Mouse (Mus musculus) adrenal gland, postnatal 4 days (tissue): Measurements from ENCODE around the gene Prnp. TPM values are rescaled to one million over a fixed set of nuclear protein-coding genes. Genes with fewer than 3 reads are reported as not detected.

ENCODE experiments used
- DNase-seq, 2 experiments: peaks; one replicate each; pipeline ENCODE4 v3.0.0; 2021 to 2022; ENCODE audit warnings: low spot score in 2 of 2, mixed read lengths in 2 of 2
- total RNA-seq, 2 experiments: library from RNA; stranded (reverse); gene quantifications; 2 replicates each; pipeline ENCODE4 v1.2.3; 2021

Prnp gene
- total RNA-seq, 2 experiments from 2014 or later: 69.2 to 71.6 TPM

DNA sequence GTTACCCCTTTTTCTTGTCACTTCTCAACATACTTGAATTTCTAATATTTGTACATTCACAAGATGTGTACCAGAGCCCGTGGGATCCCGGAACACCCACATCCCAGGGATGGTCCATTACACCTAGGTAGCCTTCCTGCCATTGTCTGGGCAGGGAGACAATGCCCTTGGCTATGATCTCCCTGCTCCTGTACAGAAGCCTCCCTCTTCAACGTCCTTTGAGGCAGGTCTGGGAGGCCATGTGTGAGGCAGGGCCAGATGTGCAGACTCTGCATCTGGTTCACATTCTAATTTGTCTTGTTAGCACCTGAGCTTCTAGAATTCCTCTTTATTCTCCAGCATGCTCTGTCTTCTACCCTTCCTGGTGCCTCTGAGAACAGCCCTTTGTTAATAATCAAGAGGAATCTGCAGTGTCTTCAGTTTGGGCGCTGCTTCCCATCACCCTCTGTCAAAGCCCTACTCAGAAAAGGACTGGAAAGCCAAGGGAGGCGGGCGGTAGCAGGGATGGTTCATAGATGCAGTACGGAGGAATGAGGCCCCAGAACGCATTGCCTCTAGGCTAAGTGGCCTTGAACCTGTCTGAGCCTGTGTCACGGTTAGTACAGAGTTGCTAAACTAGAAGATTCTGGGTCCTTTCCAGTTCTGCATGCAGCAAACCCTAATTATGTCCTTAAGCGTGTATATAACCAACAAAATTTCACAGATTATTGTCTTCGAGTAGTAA lies 39.4 kb downstream of the Prnp start:
- no peak for DNase-seq

DNA sequence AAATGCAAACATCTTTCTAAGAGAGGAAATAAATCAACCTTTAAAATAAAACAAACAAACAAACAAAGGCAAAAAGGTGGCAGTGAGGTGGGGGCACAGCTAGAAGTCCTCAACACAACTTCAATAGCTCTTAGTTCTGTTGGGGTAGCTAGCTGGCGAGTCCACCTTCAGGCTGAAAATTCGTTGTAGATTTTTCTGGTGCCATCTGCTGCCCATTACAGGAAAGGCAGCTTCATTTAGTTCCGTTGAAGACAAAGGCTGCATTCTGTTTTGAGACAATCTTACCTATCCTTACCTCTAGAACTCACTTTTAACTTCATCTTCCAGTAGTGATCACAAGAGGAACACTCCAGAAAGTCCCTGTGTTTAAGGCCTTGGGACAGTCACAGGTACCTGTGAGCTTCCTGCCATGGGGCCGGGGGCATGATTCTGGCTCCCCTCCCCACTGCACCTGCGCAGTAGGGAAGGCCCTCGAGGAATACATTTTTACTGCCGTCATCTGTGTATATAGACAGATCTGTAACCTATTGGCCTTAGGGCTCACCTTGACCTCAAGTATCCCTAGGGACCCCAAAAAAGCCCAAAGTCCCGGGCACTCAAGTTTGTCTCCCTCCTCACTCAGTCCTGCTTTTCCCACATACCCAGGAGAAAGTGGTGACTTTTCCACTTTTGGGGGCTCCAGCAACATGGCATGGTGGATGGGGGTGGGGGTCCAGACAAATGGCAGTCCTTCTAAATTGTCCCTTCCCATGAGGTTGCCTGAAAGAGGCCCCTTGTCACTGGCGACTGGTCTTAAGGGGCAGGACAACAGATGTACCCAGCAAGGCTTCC lies 40.3 kb downstream of the Prnp start:
- DNase-seq: peak in 1 of 2 experiments; percentile 3

DNA sequence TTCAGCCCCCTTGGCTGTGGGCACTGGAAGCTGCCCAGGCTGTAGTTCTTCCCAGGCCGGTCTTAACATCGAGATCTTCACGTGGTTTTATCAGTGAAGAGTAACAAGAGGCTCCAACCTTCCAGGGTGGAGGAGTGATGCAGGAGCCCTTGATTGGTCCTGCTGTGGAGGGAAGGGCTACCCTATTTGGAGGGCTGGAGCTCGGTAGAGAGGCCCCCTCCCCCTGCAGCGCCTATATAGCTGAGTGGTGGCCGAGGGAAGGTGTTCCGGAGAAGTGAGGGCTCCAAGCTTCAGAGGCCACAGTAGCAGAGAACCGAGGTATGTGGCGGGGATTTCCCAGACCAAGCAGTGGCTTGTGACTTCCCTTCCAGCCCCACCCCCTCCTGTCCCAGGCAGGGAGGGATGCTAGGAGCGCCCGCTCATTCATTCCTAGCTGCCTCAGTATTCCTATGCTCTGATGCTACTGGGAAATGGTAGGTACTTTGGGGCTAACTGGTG lies 40.9 kb downstream of the Prnp start, which contains the start of gene Prnd:
Gene Prnd, plus strand, starts transcription at position 264 of the 498 bp plus-strand sequence.
- DNase-seq: peak in 1 of 2 experiments; percentile 2

- DNase-seq: peak in 1 of 2 experiments; percentile 2
Observed at GRCm38 (mm10) chr2:131952456-131952855, 42.7 kb downstream of the Prnp start.

GRCm38 (mm10) chr2:131952961-131953538 lies 43.3 kb downstream of the Prnp start:
- peak in 1 of 2 experiments; percentile 4 for DNase-seq

DNA sequence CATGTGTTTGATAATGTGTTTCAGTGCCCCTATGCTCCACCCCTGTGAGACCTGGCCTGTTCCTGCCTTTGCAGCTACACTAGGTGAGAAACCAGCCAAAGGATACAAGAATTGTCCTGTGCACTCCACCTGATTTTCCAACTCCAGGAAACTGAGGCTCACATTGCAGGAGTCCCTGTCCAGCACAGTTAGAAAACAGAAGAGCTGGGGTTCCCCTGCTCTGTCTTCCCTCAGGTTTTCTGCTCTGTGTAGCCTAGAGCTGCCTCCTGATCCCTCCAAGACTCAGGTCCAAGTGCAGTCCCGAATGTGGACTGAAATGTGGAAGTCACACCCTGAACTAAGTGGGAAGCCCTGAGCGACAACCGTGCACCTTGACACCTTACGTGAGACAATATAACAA lies 44.0 kb downstream of the Prnp start:
- no peak for DNase-seq

GRCm38 (mm10) chr2:131954835-131955234 lies 45.1 kb downstream of the Prnp start:
- no peak for DNase-seq

DNA sequence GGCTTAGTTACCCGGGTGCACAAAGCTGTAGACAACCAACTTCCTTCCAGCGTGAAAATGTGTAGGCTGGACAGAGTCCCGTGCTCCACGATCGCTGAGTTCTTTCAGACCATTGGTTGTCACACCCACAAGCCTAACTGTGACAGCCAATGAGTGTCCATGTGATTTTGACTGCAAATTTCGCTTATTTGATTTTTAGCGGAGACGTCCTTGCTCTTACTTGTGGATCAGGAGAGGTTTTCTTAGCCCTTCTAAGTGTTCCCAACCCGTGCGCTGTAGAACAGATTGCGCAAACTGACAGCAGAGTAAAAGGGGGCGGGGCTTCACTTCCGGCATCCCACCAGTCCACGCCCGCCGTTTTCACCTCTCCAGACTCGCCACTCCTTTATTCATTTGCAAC lies 45.5 kb downstream of the Prnp start:
- DNase-seq: no peak

- DNase-seq: no peak
Observed at GRCm38 (mm10) chr2:131956336-131957256, 46.9 kb downstream of the Prnp start.

DNA sequence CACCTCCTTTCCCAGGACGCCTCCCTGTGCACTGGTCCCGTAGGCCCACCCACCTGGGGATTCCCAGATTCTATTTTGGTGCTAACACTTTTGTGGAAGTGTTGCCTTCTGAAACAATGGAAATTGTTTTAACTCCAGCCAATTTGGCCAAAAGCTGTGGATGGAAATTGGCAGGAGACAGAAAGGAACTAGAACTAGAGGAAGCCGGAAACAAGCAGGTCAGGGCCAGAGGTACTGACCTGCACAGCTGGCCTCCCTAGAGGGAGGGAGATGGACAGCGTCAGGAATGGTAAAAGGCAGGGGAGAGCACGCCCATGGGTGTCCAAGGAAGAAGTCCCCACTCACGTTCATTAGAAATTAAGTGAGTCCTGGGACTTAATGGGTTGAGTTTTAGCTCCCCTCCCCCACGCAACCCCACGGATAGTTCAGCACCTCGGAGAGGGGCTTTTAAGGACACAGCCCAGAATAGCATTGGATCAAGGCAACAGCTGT lies 48.0 kb downstream of the Prnp start:
- DNase-seq: no peak

GRCm38 (mm10) chr2:131961671-131962070 lies 51.9 kb downstream of the Prnp start:
- DNase-seq: no peak

- DNase-seq: no peak
Observed at GRCm38 (mm10) chr2:131970597-131970996, 60.9 kb downstream of the Prnp start.

- no peak for DNase-seq
Observed at GRCm38 (mm10) chr2:131971098-131971497, 61.4 kb downstream of the Prnp start.

DNA sequence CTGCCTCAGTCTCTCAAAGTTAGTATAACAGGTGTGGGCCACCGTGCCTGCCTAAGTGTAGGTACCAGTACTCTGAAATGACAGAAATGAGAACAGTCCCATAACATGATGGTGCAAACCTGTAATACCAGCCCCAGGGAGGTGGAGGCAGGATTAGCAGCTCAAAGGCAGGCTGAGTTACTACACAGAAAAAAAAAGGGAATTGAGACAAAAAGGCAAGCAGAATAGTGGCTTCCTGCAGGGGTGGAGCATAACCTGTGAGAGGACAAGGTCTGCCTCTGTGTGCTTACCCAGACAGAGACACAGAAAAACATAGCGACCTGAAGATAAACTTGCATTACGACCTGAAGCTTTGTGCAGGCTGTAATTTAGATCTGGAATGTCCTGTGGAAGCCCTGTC lies 66.9 kb downstream of the Prnp start:
- no peak for DNase-seq

DNA sequence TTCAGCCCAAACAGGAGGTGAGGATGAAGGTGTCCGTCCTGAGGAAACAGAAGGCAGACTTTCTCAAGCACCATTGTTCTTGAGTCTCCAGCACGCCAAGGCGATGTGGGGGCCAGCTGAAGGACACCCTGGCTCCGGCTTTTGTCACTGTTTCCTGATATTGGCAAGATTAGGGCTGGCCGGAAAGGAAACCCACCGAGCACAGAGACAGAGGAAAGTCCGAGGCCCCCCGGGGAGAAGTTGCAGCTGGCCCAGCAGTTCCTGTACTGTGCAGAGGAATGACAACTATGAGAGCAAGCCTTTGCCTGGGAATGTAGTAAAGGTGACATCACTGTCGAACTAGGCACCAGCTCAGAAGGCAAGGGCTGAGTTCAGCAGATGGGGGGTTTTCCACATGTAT lies 71.1 kb downstream of the Prnp start:
- DNase-seq: no peak

DNA sequence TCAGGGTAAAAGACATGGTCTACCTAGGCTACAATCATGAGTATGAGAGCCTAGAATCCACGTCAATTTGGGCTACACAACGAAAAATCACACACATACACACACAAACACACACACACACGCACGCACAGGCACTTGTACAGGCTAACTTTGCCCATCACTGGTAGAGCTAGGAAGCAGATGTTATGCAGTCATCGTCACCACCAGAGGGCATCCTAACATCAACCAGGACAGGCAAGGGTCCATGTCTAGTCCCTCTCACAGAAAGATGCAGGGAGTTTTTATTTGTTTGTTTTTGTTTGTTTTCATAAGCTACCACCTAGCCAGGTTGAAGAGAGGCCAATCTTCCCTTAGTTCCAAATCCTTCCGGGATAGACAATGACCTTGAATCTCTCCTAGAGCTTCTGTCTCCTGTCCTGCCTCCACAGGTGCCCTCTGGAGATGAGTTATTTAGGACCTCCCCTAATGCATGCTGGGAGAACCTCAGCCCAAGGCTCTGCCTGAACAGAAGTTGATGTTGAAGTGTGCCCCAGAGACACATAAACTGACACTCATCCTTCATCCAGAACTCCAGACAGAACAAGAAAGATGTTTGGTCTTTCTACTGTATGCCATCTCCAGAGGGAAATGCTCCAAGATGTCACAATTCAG lies 72.9 kb downstream of the Prnp start:
- no peak for DNase-seq

DNA sequence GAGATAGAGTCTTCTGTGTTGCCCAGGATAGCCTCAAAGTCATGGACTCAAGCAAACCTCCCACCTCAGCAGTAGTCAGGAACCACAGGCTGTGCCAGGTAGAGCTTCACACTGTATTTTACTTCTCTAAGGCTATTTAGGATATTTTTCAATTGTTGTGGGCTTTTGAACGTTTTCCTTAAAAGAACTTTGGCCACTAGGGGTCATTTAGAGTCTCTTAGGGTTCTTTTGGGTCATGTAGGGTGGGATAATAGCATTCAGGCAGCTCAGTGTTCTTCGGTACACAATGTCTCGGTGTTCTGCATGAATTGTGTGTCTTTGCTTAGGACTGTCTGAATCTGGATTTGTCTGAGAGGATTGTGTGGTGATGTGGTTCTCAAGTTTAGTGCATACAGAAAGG lies 78.2 kb downstream of the Prnp start:
- no peak for DNase-seq
